Mouse (Mus musculus) lung, postnatal 0 days (tissue): ENCODE results near the gene Spint2. TPM values are rescaled to one million over a fixed set of nuclear protein-coding genes. Genes with fewer than 3 reads are reported as not detected.

Experiments
- ATAC-seq: fragments of 200-750 bp; cut with Nextera tagmentation; 2 replicates; pipeline ENCODE4 v1.8.0; 2017; ENCODE audit warnings: moderate library complexity
- DNase-seq: peaks from one replicate; pipeline ENCODE4 v3.0.0-alpha.2; 2016; ENCODE audit warnings: low spot score
- H3K27ac ChIP-seq: fragments of 300-500 bp; sonication (generic); 2 replicates; pipeline ENCODE4 v1.5.1; 2014; ENCODE audit warnings: antibody characterized with exemption, mild to moderate bottlenecking, low read length, mixed read lengths
- H3K27me3 ChIP-seq: fragments of 300-500 bp; sonication (generic); replicated peaks from 2 replicates; pipeline ENCODE4 v1.6.1; 2014; ENCODE audit warnings: low read length, mixed read lengths; ENCODE audit not compliant: insufficient read depth
- H3K36me3 ChIP-seq: fragments of 300-500 bp; sonication (generic); 2 replicates; pipeline ENCODE4 v1.6.1; 2014; ENCODE audit warnings: low read length, mixed read lengths; ENCODE audit not compliant: insufficient read depth
- H3K4me1 ChIP-seq: fragments of 300-500 bp; sonication (generic); 2 replicates; pipeline ENCODE4 v1.6.1; 2014; ENCODE audit warnings: antibody characterized with exemption, low read depth, low read length, mixed read lengths; ENCODE audit not compliant: insufficient read depth
- H3K4me2 ChIP-seq: fragments of 300-500 bp; sonication (generic); replicated peaks from 2 replicates; pipeline ENCODE4 v1.6.1; 2014; ENCODE audit warnings: low read depth, mild to moderate bottlenecking, low read length, moderate library complexity, mixed read lengths
- H3K4me3 ChIP-seq: fragments of 300-500 bp; sonication (generic); 2 replicates; pipeline ENCODE4 v1.5.1; 2014; ENCODE audit warnings: low read depth, low read length
- H3K9ac ChIP-seq: fragments of 300-500 bp; sonication (generic); replicated peaks from 2 replicates; pipeline ENCODE4 v1.6.1; 2014; ENCODE audit warnings: low read depth, mild to moderate bottlenecking
- H3K9me3 ChIP-seq: fragments of 300-500 bp; sonication (generic); 2 replicates; pipeline ENCODE4 v1.6.1; 2016; ENCODE audit warnings: low read length, mixed read lengths
- CTCF ChIP-seq: IDR thresholded peaks from 2 replicates; pipeline ENCODE4 v1.5.1; 2016; ENCODE audit warnings: antibody characterized with exemption, mild to moderate bottlenecking
- EP300 ChIP-seq: IDR thresholded peaks from 2 replicates; pipeline ENCODE4 v1.6.1; 2016; ENCODE audit warnings: antibody characterized with exemption, mild to moderate bottlenecking, control low read depth
- WGBS: fragments of 180-500 bp; shearing (Covaris S2); extraction: QIAGEN DNeasy Blood & Tissue Kit; methylation state at CpG from one replicate; pipeline ENCODE4 v1.1.7; 2014; 5-methylcytosine and 5-hydroxymethylcytosine counted together
- polyA plus RNA-seq: library from polyadenylated mRNA; unstranded; fragments of >200 nt; fragmentation: Nextera tagmentation; extraction: Ambion mirVana; gene quantifications from 2 replicates; pipeline ENCODE4 v1.2.1, GENCODE M21; 2015

Spint2 gene
- polyA plus RNA-seq, 1 experiment from 2014 or later: 429 TPM

GRCm38 (mm10) chr7:29283876-29284275 lies 2.2 kb upstream of the Spint2 start:
- DNase-seq: no peak
- WGBS: 71% methylated on average over 4 of the region's 4 CpGs
- ATAC-seq: no peak
- Histone ChIP-seq H3K27me3 (no peaks in the 10 kb centered on the region), H3K9ac (no peak overlapping the region), H3K36me3 (no peaks in the 10 kb centered on the region), H3K4me2 (no peak overlapping the region), H3K27ac (0 out of 2 replicates have a peak overlapping the region, but pooled peaks have one; percentile 26), H3K9me3 (no peaks in the 10 kb centered on the region), H3K4me1 (peaks cover 5% of the 10 kb centered on the region; the same call in 1 of the 2 replicates), H3K4me3 (no peak overlapping the region)
- TF ChIP-seq CTCF (no peak), EP300 (no peak)

GRCm38 (mm10) chr7:29282074-29282554 lies 402 bp upstream of the Spint2 start:
- Histone ChIP-seq H3K27me3 (no peaks in the 10 kb centered on the region), H3K4me3 (peak overlapping the region; percentile 59), H3K9ac (peak overlapping the region; percentile 68; the same call in 1 of the 2 replicates), H3K4me2 (peak overlapping the region; percentile 87), H3K4me1 (peaks cover 5% of the 10 kb centered on the region; the same call in 1 of the 2 replicates), H3K9me3 (no peaks in the 10 kb centered on the region), H3K36me3 (no peaks in the 10 kb centered on the region), H3K27ac (peak overlapping the region; percentile 97)
- ATAC-seq (peak; percentile 77), DNase-seq (peak; percentile 90)
- 7% methylated on average over 20 of the region's 21 CpGs for WGBS
- TF ChIP-seq EP300 (peak; percentile 41; the same call in 1 of the 2 replicates), CTCF (no peak)

- H3K9ac ChIP-seq: peak overlapping the region; percentile 19; the same call in 1 of the 2 replicates
- no peaks in the 10 kb centered on the region for H3K27me3 ChIP-seq
- H3K27ac ChIP-seq: peak overlapping the region; percentile 97; the same call in 1 of the 2 replicates
- DNase-seq: no peak
- TF ChIP-seq CTCF (no peak), EP300 (no peak)
- ATAC-seq: no peak
- H3K4me1 ChIP-seq: peaks cover 5% of the 10 kb centered on the region; the same call in 1 of the 2 replicates
- no peaks in the 10 kb centered on the region for H3K9me3 ChIP-seq
- H3K4me3 ChIP-seq: peak overlapping the region; percentile 59
- H3K36me3 ChIP-seq: no peaks in the 10 kb centered on the region
- peak overlapping the region; percentile 87 for H3K4me2 ChIP-seq
- WGBS: 15% methylated on average over 13 of the region's 13 CpGs
Observed at GRCm38 (mm10) chr7:29280801-29281200, 911 bp downstream of the Spint2 start.

GRCm38 (mm10) chr7:29279924-29280323 lies 1.8 kb downstream of the Spint2 start:
- peak overlapping the region; percentile 22; the same call in 1 of the 2 replicates for H3K27ac ChIP-seq
- H3K9me3 ChIP-seq: no peaks in the 10 kb centered on the region
- ATAC-seq: no peak
- H3K4me3 ChIP-seq: 0 out of 2 replicates have a peak overlapping the region, but pooled peaks have one; percentile 59
- DNase-seq: no peak
- no peak overlapping the region for H3K9ac ChIP-seq
- H3K36me3 ChIP-seq: no peaks in the 10 kb centered on the region
- WGBS: 53% methylated on average over 8 of the region's 8 CpGs
- no peak for TF ChIP-seq CTCF
- TF ChIP-seq EP300: no peak
- no peaks in the 10 kb centered on the region for H3K27me3 ChIP-seq
- peak overlapping the region; percentile 87 for H3K4me2 ChIP-seq
- peaks cover 5% of the 10 kb centered on the region; the same call in 1 of the 2 replicates for H3K4me1 ChIP-seq

DNA sequence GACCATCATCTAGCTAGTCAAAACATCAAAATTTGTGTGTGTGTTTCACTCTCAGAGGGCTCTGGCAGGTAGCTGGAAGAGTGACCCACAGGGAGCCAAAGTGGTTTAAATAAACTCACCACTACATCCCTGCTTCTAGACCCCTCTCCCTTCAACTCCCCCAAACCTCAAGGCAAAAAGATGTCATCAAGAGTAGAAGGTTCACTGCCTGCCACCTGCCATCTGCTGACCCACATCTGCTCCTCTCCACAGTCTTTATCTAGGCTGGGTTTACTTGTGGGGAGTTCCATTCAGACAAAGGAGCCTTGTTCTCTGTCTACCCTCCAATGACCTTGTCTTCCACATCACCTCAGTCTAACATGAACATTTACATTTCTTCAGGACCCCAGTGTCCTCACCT lies 2.5 kb downstream of the Spint2 start:
- Histone ChIP-seq H3K9ac (no peak overlapping the region), H3K27ac (no peak overlapping the region), H3K4me3 (no peak overlapping the region), H3K4me2 (peak overlapping the region; percentile 87; the same call in 1 of the 2 replicates), H3K4me1 (peaks cover 5% of the 10 kb centered on the region; the same call in 1 of the 2 replicates), H3K9me3 (no peaks in the 10 kb centered on the region), H3K27me3 (no peaks in the 10 kb centered on the region), H3K36me3 (no peaks in the 10 kb centered on the region)
- ATAC-seq (no peak), DNase-seq (no peak)
- no peak for TF ChIP-seq EP300
- no peak for TF ChIP-seq CTCF

DNA sequence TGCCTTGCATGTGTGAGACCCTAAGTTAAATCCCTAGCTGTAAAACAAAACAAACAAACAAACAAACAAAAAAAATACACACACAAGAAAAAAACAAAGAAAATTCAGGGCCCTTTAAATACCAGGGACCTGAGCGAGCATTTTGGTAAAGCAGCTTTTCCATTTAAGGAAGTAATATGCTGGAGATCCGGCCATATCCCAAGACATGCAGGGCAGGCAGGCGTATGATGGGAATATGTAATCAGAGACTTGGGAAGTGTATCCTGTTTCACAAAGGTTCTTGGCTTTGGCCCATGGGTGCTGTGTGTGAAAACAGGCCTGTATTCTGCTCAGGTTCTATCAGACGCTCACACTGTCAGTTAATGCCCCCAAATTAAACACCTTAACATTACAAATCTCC lies 4.2 kb downstream of the Spint2 start:
- no peak overlapping the region for H3K4me2 ChIP-seq
- no peak overlapping the region for H3K4me3 ChIP-seq
- H3K27ac ChIP-seq: no peak overlapping the region
- peaks cover 5% of the 10 kb centered on the region; the same call in 1 of the 2 replicates for H3K4me1 ChIP-seq
- 63% methylated on average over 4 of the region's 4 CpGs for WGBS
- H3K36me3 ChIP-seq: no peaks in the 10 kb centered on the region
- no peaks in the 10 kb centered on the region for H3K27me3 ChIP-seq
- no peak for ATAC-seq
- H3K9me3 ChIP-seq: no peaks in the 10 kb centered on the region
- TF ChIP-seq CTCF (no peak), EP300 (no peak)
- no peak for DNase-seq
- no peak overlapping the region for H3K9ac ChIP-seq
